Mouse (Mus musculus) embryonic facial prominence, embryonic 13.5 days (tissue): ENCODE measurements around the gene Hormad1. TPM values are rescaled to one million over a fixed set of nuclear protein-coding genes. Genes with fewer than 3 reads are reported as not detected.
"Not testable (repeated sequence)": the region's sequence is repeated elsewhere in the genome, so short reads cannot be mapped to it uniquely, and the experiment has no call there.

Experiments
- ATAC-seq: fragments of 200-750 bp; cut with Nextera tagmentation; 2 replicates; pipeline ENCODE4 v1.8.0; 2017; ENCODE audit warnings: low read depth; ENCODE audit not compliant: insufficient number of reproducible peaks, insufficient read depth, low FRiP score, low TSS enrichment
- H3K27ac ChIP-seq: fragments of 300-500 bp; sonication (generic); 2 replicates; pipeline ENCODE4 v1.5.1; 2015; ENCODE audit warnings: moderate library complexity, mild to moderate bottlenecking, inconsistent platforms
- H3K27me3 ChIP-seq: fragments of 300-500 bp; sonication (generic); 2 replicates; pipeline ENCODE4 v1.6.1; 2015; ENCODE audit warnings: mild to moderate bottlenecking, inconsistent platforms
- H3K36me3 ChIP-seq: fragments of 300-500 bp; sonication (generic); 2 replicates; pipeline ENCODE4 v1.6.1; 2015; ENCODE audit warnings: mild to moderate bottlenecking, inconsistent platforms
- H3K4me1 ChIP-seq: fragments of 300-500 bp; sonication (generic); 2 replicates; pipeline ENCODE4 v1.6.1; 2015; ENCODE audit warnings: inconsistent platforms
- H3K4me2 ChIP-seq: fragments of 300-500 bp; sonication (generic); 2 replicates; pipeline ENCODE4 v1.6.1; 2015; ENCODE audit warnings: moderate library complexity, mild to moderate bottlenecking, inconsistent platforms
- H3K4me3 ChIP-seq: fragments of 300-500 bp; sonication (generic); 2 replicates; pipeline ENCODE4 v1.5.1; 2015; ENCODE audit warnings: mild to moderate bottlenecking, inconsistent platforms
- H3K9ac ChIP-seq: fragments of 300-500 bp; sonication (generic); 2 replicates; pipeline ENCODE4 v1.6.1; 2015; ENCODE audit warnings: mild to moderate bottlenecking, inconsistent platforms
- H3K9me3 ChIP-seq: fragments of 300-500 bp; sonication (generic); 2 replicates; pipeline ENCODE4 v1.6.1; 2016; ENCODE audit warnings: inconsistent platforms
- WGBS: fragments of 180-500 bp; shearing (Covaris S2); methylation state at CpG from one replicate; pipeline ENCODE4 v1.1.7; 2015; ENCODE audit warnings: mixed read lengths; 5-methylcytosine and 5-hydroxymethylcytosine counted together
- polyA plus RNA-seq: library from polyadenylated mRNA; unstranded; fragments of >200 nt; fragmentation: Nextera tagmentation; extraction: Ambion mirVana; gene quantifications from 2 replicates; pipeline ENCODE4 v1.2.1, GENCODE M21; 2015

Hormad1 gene
- polyA plus RNA-seq, 1 experiment from 2014 or later: not detected

DNA sequence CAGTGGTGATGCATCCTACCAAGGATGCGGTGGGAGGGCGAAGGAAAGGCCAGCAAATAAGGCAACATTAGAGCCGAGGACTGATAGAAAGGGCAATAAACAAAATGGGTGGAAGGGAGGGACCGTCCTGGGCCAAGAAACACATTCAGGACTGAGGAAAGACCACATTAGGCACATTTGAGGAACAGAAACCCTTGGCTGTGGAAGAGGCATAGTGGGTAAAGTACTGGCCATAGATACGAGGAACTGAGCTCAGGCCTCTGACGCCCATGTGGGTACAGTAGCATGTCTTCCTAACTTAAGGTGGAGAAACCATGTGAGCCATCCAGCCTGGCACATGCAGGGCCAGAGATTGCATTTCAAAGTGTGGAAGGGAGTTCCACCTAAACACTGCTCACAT is 29.7 kb upstream of the Hormad1 start:
- H3K9ac ChIP-seq: no peak overlapping the region
- ATAC-seq: no peak
- H3K27me3 ChIP-seq: no peaks in the 10 kb centered on the region
- no peaks in the 10 kb centered on the region for H3K36me3 ChIP-seq
- no peak overlapping the region for H3K27ac ChIP-seq
- no peaks in the 10 kb centered on the region for H3K9me3 ChIP-seq
- WGBS: 91% methylated on average over 6 of the region's 6 CpGs
- H3K4me3 ChIP-seq: no peak overlapping the region
- H3K4me1 ChIP-seq: no peaks in the 10 kb centered on the region
- no peak overlapping the region for H3K4me2 ChIP-seq

- no peak overlapping the region for H3K4me3 ChIP-seq
- no peak for ATAC-seq
- no peak overlapping the region for H3K27ac ChIP-seq
- no peaks in the 10 kb centered on the region for H3K36me3 ChIP-seq
- 93% methylated on average over 1 of the region's 1 CpGs for WGBS
- H3K9ac ChIP-seq: no peak overlapping the region
- no peaks in the 10 kb centered on the region for H3K27me3 ChIP-seq
- H3K4me2 ChIP-seq: no peak overlapping the region
- H3K4me1 ChIP-seq: no peaks in the 10 kb centered on the region
- H3K9me3 ChIP-seq: no peaks in the 10 kb centered on the region
These were observed 28.5 kb upstream of the Hormad1 start for GRCm38 (mm10) chr3:95531025-95531424.

DNA sequence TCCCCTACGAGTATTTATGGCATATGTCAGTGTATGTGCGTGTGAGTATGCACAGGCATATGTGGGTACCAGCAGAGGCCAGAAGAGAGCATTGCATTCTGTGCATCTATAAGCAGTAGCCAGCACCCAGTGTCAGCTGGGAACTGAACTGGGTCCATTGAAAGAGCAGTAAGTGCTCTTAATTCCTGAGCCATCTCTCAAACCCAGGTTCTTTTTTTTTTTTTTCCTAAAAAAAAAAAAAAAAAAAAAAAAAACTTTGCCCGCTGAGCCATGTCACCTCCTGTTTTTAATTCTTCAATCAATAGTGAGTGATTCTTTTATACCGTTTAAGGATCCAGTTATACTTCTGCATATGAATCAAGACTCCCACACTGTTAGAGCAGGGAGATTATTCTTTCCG is 26.1 kb upstream of the Hormad1 start:
- H3K36me3 ChIP-seq: no peaks in the 10 kb centered on the region
- no peaks in the 10 kb centered on the region for H3K4me1 ChIP-seq
- no peak overlapping the region for H3K27ac ChIP-seq
- no peak overlapping the region for H3K4me3 ChIP-seq
- H3K4me2 ChIP-seq: no peak overlapping the region
- H3K9me3 ChIP-seq: no peaks in the 10 kb centered on the region
- no peak overlapping the region for H3K9ac ChIP-seq
- WGBS: 80% methylated on average over 5 of the region's 5 CpGs
- no peak for ATAC-seq
- H3K27me3 ChIP-seq: no peaks in the 10 kb centered on the region

DNA sequence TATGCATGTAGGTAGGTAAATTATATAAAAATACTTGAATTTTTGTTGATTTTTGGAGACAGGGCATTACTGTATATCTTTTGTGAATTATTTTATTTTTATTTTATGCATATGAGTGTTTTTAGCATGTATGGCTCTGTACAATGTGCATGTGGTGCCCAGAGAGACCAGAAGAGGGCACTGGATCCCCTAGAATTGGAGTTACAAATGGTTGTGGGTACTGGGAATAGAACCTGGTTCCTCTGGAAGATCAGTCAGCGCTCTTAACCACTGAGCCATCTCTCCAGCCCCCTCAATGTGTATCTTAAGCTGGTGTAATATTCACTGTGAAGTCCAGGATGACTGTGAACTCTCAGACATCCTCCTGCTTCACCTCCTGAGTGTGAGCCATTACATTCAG is 24.6 kb upstream of the Hormad1 start:
- no peak for ATAC-seq

GRCm38 (mm10) chr3:95538936-95539335 is 20.5 kb upstream of the Hormad1 start:
- Histone ChIP-seq H3K4me2 (no peak overlapping the region), H3K4me3 (no peak overlapping the region), H3K27ac (no peak overlapping the region), H3K27me3 (no peaks in the 10 kb centered on the region), H3K9ac (no peak overlapping the region), H3K4me1 (no peaks in the 10 kb centered on the region), H3K36me3 (no peaks in the 10 kb centered on the region), H3K9me3 (no peaks in the 10 kb centered on the region)
- no peak for ATAC-seq
- 90% methylated on average over 10 of the region's 10 CpGs for WGBS

More for the DNA sequence above, 24.6 kb upstream of the Hormad1 start:
- no peak overlapping the region for H3K9ac ChIP-seq
- no peak overlapping the region for H3K4me3 ChIP-seq
- H3K9me3 ChIP-seq: no peaks in the 10 kb centered on the region
- no peak overlapping the region for H3K4me2 ChIP-seq
- no peaks in the 10 kb centered on the region for H3K27me3 ChIP-seq
- no peak overlapping the region for H3K27ac ChIP-seq
- no peaks in the 10 kb centered on the region for H3K36me3 ChIP-seq
- no peaks in the 10 kb centered on the region for H3K4me1 ChIP-seq
- 72% methylated on average over 1 of the region's 1 CpGs for WGBS

DNA sequence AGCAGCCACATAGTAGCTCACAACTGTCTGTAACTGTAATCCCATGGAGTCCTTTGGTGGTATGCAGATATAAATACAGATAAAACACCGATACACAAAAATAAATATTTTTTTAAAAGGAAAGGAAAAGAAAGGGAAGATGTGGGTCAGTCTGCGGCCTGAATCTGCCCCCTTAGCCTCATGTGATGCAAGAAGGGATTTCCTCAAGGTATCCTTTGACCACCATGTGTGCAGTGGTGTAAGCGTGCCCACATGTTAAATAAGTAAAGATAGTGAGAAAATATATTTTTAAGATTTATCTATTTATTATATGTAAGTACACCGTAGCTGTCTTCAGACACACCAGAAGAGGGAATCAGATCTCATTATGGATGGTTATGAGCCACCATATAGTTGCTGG is 19.6 kb upstream of the Hormad1 start:
- no peaks in the 10 kb centered on the region for H3K36me3 ChIP-seq
- 93% methylated on average over 4 of the region's 4 CpGs for WGBS

DNA sequence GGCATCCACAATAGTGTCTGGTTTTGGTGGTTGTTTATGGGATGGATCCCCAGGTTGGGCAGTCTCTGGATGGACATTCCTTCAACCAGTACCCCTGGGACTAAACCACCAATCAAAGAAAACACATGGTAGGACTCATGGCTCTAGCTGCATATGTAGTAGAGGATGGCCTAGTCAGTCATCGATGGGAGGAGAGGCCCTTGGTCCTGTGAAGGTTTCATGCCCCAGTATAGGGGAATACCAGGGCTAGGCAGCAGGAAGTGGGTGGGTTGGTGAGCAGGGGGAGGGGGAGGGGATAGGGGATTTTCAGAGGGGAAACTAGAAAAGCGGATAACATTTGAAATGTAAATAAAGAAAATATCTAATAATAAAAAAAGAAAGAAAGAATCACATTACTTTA is 18.3 kb upstream of the Hormad1 start:
- H3K9ac ChIP-seq, H3K36me3 ChIP-seq, H3K9me3 ChIP-seq, H3K27me3 ChIP-seq, ATAC-seq, H3K4me2 ChIP-seq, H3K27ac ChIP-seq, H3K4me3 ChIP-seq, H3K4me1 ChIP-seq: not testable (repeated sequence)
- 73% methylated on average over 2 of the region's 2 CpGs for WGBS

More for the DNA sequence above, 19.6 kb upstream of the Hormad1 start:
- Histone ChIP-seq H3K27ac (no peak overlapping the region), H3K9me3 (no peaks in the 10 kb centered on the region), H3K9ac (no peak overlapping the region), H3K4me3 (no peak overlapping the region), H3K4me1 (no peaks in the 10 kb centered on the region), H3K4me2 (no peak overlapping the region), H3K27me3 (no peaks in the 10 kb centered on the region)
- ATAC-seq: no peak

GRCm38 (mm10) chr3:95542171-95542570 is 17.3 kb upstream of the Hormad1 start:
- Histone ChIP-seq H3K27ac (no peak overlapping the region), H3K9me3 (no peaks in the 10 kb centered on the region), H3K36me3 (no peaks in the 10 kb centered on the region), H3K4me3 (no peak overlapping the region), H3K4me1 (no peaks in the 10 kb centered on the region), H3K27me3 (no peaks in the 10 kb centered on the region), H3K4me2 (no peak overlapping the region), H3K9ac (no peak overlapping the region)
- ATAC-seq: no peak

DNA sequence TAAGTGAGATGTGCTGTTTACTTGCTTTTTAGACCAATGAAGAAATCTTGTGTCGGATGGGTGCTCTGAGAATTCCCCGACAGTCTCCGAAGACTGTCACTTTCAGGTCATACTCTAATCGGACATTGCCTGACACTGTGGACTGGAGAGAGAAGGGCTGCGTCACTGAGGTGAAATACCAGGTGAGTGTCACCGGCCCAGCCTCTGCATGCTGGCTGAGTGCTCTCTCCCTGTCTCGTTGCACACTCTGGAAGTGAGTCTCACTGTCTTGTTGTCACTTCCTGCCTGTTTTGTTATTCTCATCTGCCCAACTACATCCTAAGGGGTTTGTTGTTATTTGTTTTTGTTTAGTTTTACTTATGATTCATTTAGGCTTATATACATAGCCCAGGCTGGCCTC is 16.5 kb upstream of the Hormad1 start:
- ATAC-seq: no peak
- no peaks in the 10 kb centered on the region for H3K27me3 ChIP-seq
- no peaks in the 10 kb centered on the region for H3K4me1 ChIP-seq
- H3K9me3 ChIP-seq: no peaks in the 10 kb centered on the region
- H3K27ac ChIP-seq: no peak overlapping the region
- 68% methylated on average over 7 of the region's 7 CpGs for WGBS
- no peak overlapping the region for H3K4me2 ChIP-seq
- no peaks in the 10 kb centered on the region for H3K36me3 ChIP-seq
- no peak overlapping the region for H3K9ac ChIP-seq
- H3K4me3 ChIP-seq: no peak overlapping the region

GRCm38 (mm10) chr3:95550176-95550575 is 9.3 kb upstream of the Hormad1 start:
- H3K9ac ChIP-seq: no peak overlapping the region
- no peaks in the 10 kb centered on the region for H3K9me3 ChIP-seq
- ATAC-seq: no peak
- 90% methylated on average over 1 of the region's 1 CpGs for WGBS
- no peak overlapping the region for H3K4me3 ChIP-seq
- H3K27me3 ChIP-seq: no peaks in the 10 kb centered on the region
- H3K4me2 ChIP-seq: no peak overlapping the region
- H3K4me1 ChIP-seq: no peaks in the 10 kb centered on the region
- no peak overlapping the region for H3K27ac ChIP-seq
- no peaks in the 10 kb centered on the region for H3K36me3 ChIP-seq

GRCm38 (mm10) chr3:95553986-95554385 is 5.5 kb upstream of the Hormad1 start:
- H3K9ac ChIP-seq: no peak overlapping the region
- 58% methylated on average over 3 of the region's 3 CpGs for WGBS
- H3K27ac ChIP-seq: no peak overlapping the region
- no peak overlapping the region for H3K4me2 ChIP-seq
- no peak for ATAC-seq
- no peaks in the 10 kb centered on the region for H3K9me3 ChIP-seq
- no peaks in the 10 kb centered on the region for H3K4me1 ChIP-seq
- H3K4me3 ChIP-seq: no peak overlapping the region
- no peaks in the 10 kb centered on the region for H3K36me3 ChIP-seq
- H3K27me3 ChIP-seq: no peaks in the 10 kb centered on the region

DNA sequence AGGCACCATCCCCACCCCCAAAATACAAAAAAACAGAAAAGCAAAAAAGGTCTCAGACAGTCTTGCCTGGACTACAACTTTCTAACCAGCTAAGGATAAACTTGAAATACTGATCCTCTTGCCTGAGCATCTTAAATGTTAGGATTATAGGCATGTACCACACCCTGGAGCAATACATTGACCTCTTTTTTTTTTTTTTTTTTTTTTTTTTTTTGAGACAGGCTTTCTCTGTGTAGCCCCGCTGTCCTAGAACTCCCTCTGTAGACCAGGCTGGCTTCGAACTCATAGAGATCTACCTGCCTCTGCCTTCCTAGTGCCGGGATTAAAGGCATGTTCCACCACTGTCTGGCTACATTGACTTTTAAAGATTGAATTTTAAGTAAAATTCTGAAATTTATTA is 1.3 kb downstream of the Hormad1 start:
- no peaks in the 10 kb centered on the region for H3K4me1 ChIP-seq
- no peaks in the 10 kb centered on the region for H3K9me3 ChIP-seq
- no peaks in the 10 kb centered on the region for H3K36me3 ChIP-seq
- 89% methylated on average over 3 of the region's 3 CpGs for WGBS
- H3K4me2 ChIP-seq: no peak overlapping the region
- no peak overlapping the region for H3K27ac ChIP-seq
- no peaks in the 10 kb centered on the region for H3K27me3 ChIP-seq
- ATAC-seq: no peak
- no peak overlapping the region for H3K4me3 ChIP-seq
- H3K9ac ChIP-seq: no peak overlapping the region

GRCm38 (mm10) chr3:95561826-95562225 is 2.3 kb downstream of the Hormad1 start:
- no peak for ATAC-seq
- H3K4me2 ChIP-seq: no peak overlapping the region
- no peaks in the 10 kb centered on the region for H3K9me3 ChIP-seq
- H3K4me1 ChIP-seq: no peaks in the 10 kb centered on the region
- H3K27ac ChIP-seq: no peak overlapping the region
- 62% methylated on average over 2 of the region's 2 CpGs for WGBS
- no peaks in the 10 kb centered on the region for H3K36me3 ChIP-seq
- H3K4me3 ChIP-seq: no peak overlapping the region
- no peak overlapping the region for H3K9ac ChIP-seq
- H3K27me3 ChIP-seq: no peaks in the 10 kb centered on the region
